Mouse (Mus musculus) forebrain, embryonic 15.5 days (tissue): Measurements from ENCODE around the gene Bpifb9a. TPM values are rescaled to one million over a fixed set of nuclear protein-coding genes. Genes with fewer than 3 reads are reported as not detected.
"Not testable (repeated sequence)": the region's sequence is repeated elsewhere in the genome, so short reads cannot be mapped to it uniquely, and the experiment has no call there.

Source experiments
- ATAC-seq: fragments of 200-750 bp; cut with Nextera tagmentation; replicated peaks from 2 replicates; pipeline ENCODE4 v1.8.0; 2017; ENCODE audit warnings: mild to moderate bottlenecking, moderate TSS enrichment, moderate library complexity
- H3K27ac ChIP-seq: fragments of 300-500 bp; sonication (generic); replicated peaks from 2 replicates; pipeline ENCODE4 v1.5.1; 2015; ENCODE audit warnings: mild to moderate bottlenecking, inconsistent platforms
- H3K27me3 ChIP-seq: fragments of 300-500 bp; sonication (generic); 2 replicates; pipeline ENCODE4 v1.6.1; 2015; ENCODE audit warnings: inconsistent platforms
- H3K36me3 ChIP-seq: fragments of 300-500 bp; sonication (generic); 2 replicates; pipeline ENCODE4 v1.6.1; 2015; ENCODE audit warnings: mild to moderate bottlenecking, inconsistent platforms
- H3K4me1 ChIP-seq: fragments of 300-500 bp; sonication (generic); 2 replicates; pipeline ENCODE4 v1.6.1; 2015; ENCODE audit warnings: inconsistent platforms
- H3K4me2 ChIP-seq: fragments of 300-500 bp; sonication (generic); replicated peaks from 2 replicates; pipeline ENCODE4 v1.6.1; 2015; ENCODE audit warnings: mild to moderate bottlenecking, inconsistent platforms
- H3K4me3 ChIP-seq: fragments of 300-500 bp; sonication (generic); 2 replicates; pipeline ENCODE4 v1.5.1; 2015; ENCODE audit warnings: mild to moderate bottlenecking, inconsistent platforms
- H3K9ac ChIP-seq: fragments of 300-500 bp; sonication (generic); replicated peaks from 2 replicates; pipeline ENCODE4 v1.6.1; 2015; ENCODE audit warnings: mild to moderate bottlenecking, inconsistent platforms
- H3K9me3 ChIP-seq: fragments of 300-500 bp; sonication (generic); 2 replicates; pipeline ENCODE4 v1.6.1; 2016; ENCODE audit warnings: inconsistent platforms
- WGBS: fragments of 180-500 bp; shearing (Covaris S2); methylation state at CpG from one replicate; pipeline ENCODE4 v1.1.7; 2015; ENCODE audit warnings: mixed read lengths; 5-methylcytosine and 5-hydroxymethylcytosine counted together
- polyA plus RNA-seq: library from polyadenylated mRNA; unstranded; fragments of >200 nt; fragmentation: Nextera tagmentation; extraction: Ambion mirVana; gene quantifications from 2 replicates; pipeline ENCODE4 v1.2.1, GENCODE M21; 2015

Bpifb9a gene
- polyA plus RNA-seq, 1 experiment from 2014 or later: not detected

- no peak overlapping the region for H3K9ac ChIP-seq
- H3K27me3 ChIP-seq: no peaks in the 10 kb centered on the region
- H3K4me3 ChIP-seq: no peak overlapping the region
- H3K9me3 ChIP-seq: no peaks in the 10 kb centered on the region
- H3K27ac ChIP-seq: no peak overlapping the region
- H3K4me1 ChIP-seq: no peaks in the 10 kb centered on the region
- no peaks in the 10 kb centered on the region for H3K36me3 ChIP-seq
- 80% methylated on average over 10 of the region's 10 CpGs for WGBS
- no peak overlapping the region for H3K4me2 ChIP-seq
- no peak for ATAC-seq
These were observed 14.2 kb upstream of the Bpifb9a start for GRCm38 (mm10) chr2:154243356-154244036.

GRCm38 (mm10) chr2:154245322-154245721 lies 12.3 kb upstream of the Bpifb9a start:
- Histone ChIP-seq H3K4me2 (no peak overlapping the region), H3K4me3 (no peak overlapping the region), H3K27me3 (no peaks in the 10 kb centered on the region), H3K9me3 (no peaks in the 10 kb centered on the region), H3K27ac (no peak overlapping the region), H3K4me1 (no peaks in the 10 kb centered on the region), H3K36me3 (no peaks in the 10 kb centered on the region), H3K9ac (no peak overlapping the region)
- no peak for ATAC-seq
- 91% methylated on average over 5 of the region's 5 CpGs for WGBS

DNA sequence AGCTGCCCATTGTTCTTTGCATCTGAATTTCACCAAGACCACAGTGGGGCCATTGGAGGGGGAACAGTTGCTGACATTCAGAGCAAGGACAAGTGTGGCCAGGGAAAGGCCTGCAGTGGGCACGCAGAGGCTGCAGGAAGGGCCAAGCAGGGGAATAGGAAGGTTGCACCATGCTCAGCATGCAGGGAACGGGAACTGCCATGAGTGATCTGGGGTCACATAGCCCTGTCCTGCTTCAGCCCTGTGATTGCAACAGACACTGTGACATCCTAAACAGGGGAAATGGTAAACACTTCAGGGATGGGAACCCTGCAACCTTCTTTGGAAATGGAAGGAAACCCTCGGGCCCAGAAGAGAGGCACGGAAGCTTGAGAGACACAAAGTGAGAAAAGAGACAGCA lies 2.4 kb upstream of the Bpifb9a start:
- not testable (repeated sequence) for ATAC-seq, H3K4me3 ChIP-seq, H3K4me2 ChIP-seq, H3K9me3 ChIP-seq, H3K36me3 ChIP-seq, H3K4me1 ChIP-seq, H3K9ac ChIP-seq, H3K27ac ChIP-seq, H3K27me3 ChIP-seq
- WGBS: 96% methylated on average over 2 of the region's 4 CpGs

DNA sequence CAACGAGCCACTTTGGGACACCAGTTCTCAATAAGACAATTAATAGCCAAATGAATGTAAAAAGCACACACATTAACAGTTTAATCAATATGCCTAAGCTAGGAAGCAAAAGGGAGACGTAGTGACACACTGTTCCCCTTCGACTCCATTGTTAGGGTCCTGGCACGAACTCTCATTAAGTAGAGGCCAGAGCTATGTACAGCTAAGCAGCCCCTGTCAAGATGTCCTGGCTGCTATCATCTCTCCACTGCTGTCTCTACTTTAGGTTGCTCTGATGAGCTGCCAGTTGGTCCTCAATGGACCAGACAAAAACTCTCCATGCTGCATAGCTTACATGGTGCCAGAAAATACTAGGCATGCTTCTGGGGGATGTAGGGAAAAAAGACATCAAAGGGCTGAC lies 1.9 kb upstream of the Bpifb9a start:
- H3K27ac ChIP-seq: no peak overlapping the region
- H3K4me2 ChIP-seq: no peak overlapping the region
- no peaks in the 10 kb centered on the region for H3K4me1 ChIP-seq
- H3K9me3 ChIP-seq: no peaks in the 10 kb centered on the region
- H3K27me3 ChIP-seq: no peaks in the 10 kb centered on the region
- no peak overlapping the region for H3K9ac ChIP-seq
- no peaks in the 10 kb centered on the region for H3K36me3 ChIP-seq
- 72% methylated on average over 4 of the region's 4 CpGs for WGBS
- ATAC-seq: no peak
- H3K4me3 ChIP-seq: no peak overlapping the region

GRCm38 (mm10) chr2:154264397-154264796 lies 6.7 kb downstream of the Bpifb9a start:
- H3K27ac ChIP-seq, H3K4me1 ChIP-seq, ATAC-seq, H3K9me3 ChIP-seq, H3K9ac ChIP-seq, H3K27me3 ChIP-seq, H3K36me3 ChIP-seq, H3K4me3 ChIP-seq, H3K4me2 ChIP-seq: not testable (repeated sequence)
- 80% methylated on average over 3 of the region's 3 CpGs for WGBS

DNA sequence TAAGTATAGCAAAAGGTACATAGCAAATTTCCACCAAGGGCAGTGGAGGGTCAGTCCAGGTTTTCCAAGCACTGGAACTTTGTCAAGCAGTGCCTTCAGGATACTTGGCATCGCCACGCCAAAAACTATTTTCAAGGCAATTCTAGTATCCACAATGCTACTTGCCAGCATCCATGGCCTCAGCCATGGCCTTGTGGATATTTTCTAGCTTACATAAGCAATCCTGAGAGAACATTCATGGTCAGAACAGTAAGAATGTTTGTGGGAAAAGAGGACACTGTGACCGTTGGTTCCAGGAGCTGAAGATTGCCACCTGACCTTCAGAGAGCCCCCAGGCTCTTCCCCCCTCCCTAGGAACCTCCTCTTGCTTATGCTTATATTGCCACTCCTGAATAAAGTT lies 34.2 kb downstream of the Bpifb9a start:
- H3K4me1 ChIP-seq, H3K9me3 ChIP-seq, H3K27ac ChIP-seq, H3K4me2 ChIP-seq, H3K36me3 ChIP-seq, H3K4me3 ChIP-seq, ATAC-seq, H3K27me3 ChIP-seq, H3K9ac ChIP-seq: not testable (repeated sequence)
- WGBS: 91% methylated on average over 3 of the region's 3 CpGs

DNA sequence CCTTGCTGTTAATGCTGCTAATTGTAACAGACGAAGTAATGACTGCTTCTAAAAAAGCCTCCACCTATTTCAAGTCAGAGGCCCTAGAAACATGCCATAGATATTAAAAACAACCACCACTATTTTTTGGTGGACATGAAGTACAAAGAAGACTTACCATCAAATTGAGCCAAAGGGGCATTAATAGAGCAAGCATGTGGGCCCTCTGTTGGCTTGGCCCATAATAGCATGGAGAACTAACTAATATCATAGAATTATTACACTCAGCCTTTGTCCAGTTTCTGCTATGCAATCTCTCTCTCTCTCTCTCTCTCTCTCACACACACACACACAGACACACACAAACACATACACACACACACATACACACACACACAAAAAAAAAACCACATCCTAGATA lies 35.2 kb downstream of the Bpifb9a start:
- H3K9me3 ChIP-seq: no peaks in the 10 kb centered on the region
- no peaks in the 10 kb centered on the region for H3K27me3 ChIP-seq
- no peaks in the 10 kb centered on the region for H3K4me1 ChIP-seq
- no peak overlapping the region for H3K4me3 ChIP-seq
- no peaks in the 10 kb centered on the region for H3K36me3 ChIP-seq
- 90% methylated on average over 1 of the region's 1 CpGs for WGBS
- H3K9ac ChIP-seq: no peak overlapping the region
- no peak for ATAC-seq
- H3K4me2 ChIP-seq: no peak overlapping the region
- no peak overlapping the region for H3K27ac ChIP-seq

DNA sequence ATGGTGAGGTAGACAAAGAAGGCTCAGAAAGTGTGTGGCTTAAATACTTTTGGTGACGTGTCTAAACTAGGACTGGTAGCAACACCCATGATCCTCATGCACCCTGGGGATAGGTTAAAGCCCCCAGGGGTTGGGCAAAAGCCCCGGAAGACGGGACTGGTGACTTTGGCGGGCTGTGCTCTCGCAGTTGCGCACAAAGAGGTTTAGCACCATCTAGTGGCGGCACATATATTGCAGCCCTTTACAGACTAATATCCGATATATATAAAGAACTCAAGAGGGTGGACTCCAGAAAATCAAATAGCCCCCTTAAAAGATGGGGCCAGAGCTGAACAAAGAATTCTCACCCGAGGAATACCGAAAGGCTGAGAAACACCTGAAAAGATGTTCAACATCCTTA lies 37.1 kb downstream of the Bpifb9a start:
- not testable (repeated sequence) for H3K9me3 ChIP-seq, ATAC-seq, H3K36me3 ChIP-seq, H3K4me3 ChIP-seq, H3K27ac ChIP-seq, H3K27me3 ChIP-seq, H3K9ac ChIP-seq, H3K4me2 ChIP-seq, H3K4me1 ChIP-seq
- WGBS: 2% methylated on average over 10 of the region's 10 CpGs

DNA sequence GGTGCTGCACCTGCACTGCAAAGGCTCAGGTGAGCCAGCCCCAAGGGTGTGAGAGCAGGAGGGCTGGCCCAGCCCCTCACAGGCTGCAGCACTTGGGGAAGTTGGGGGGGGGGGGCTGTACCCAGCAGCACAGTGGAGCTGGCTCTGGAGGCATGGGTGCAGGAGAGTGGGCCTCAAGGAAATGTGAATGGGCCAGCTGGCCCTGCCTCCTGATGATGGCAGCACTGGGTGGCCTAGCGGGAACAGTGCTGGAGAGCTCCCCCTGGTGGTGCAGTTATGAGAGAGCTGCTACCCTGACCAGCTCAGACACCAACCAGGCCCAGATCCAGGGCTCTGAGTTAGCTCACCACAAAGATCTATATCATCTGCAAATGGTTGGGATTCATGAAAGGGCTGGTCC lies 42.8 kb downstream of the Bpifb9a start:
- ATAC-seq: 0 out of 2 replicates have a peak, but pooled peaks have one; percentile 29
- no peaks in the 10 kb centered on the region for H3K27me3 ChIP-seq
- H3K4me3 ChIP-seq: no peak overlapping the region
- no peaks in the 10 kb centered on the region for H3K9me3 ChIP-seq
- H3K27ac ChIP-seq: no peak overlapping the region
- no peak overlapping the region for H3K4me2 ChIP-seq
- no peaks in the 10 kb centered on the region for H3K4me1 ChIP-seq
- no peak overlapping the region for H3K9ac ChIP-seq
- H3K36me3 ChIP-seq: no peaks in the 10 kb centered on the region
- 7% methylated on average over 1 of the region's 1 CpGs for WGBS

DNA sequence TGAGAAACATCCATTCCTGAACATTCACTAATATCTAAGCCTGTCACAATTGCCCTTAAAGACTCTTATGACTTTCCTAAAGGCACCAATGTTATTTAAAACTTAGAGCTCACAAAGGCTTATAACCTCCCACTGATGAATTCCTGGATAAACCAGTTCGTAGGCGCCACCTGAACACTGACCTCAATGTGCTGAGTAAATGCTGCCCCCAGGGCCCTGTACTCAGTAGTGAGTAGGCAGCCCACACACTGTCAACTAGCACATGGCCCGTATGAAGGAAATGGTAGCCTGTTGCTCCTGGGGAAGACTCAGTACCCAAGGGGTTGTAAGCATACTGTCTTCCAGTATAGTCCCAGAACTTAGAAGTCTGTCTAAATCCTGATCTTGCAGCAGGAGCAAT lies 44.1 kb downstream of the Bpifb9a start:
- Histone ChIP-seq H3K9ac (no peak overlapping the region), H3K4me3 (no peak overlapping the region), H3K27ac (no peak overlapping the region), H3K9me3 (no peaks in the 10 kb centered on the region), H3K4me1 (no peaks in the 10 kb centered on the region), H3K4me2 (no peak overlapping the region), H3K27me3 (no peaks in the 10 kb centered on the region), H3K36me3 (no peaks in the 10 kb centered on the region)
- WGBS: 83% methylated on average over 3 of the region's 3 CpGs
- no peak for ATAC-seq

DNA sequence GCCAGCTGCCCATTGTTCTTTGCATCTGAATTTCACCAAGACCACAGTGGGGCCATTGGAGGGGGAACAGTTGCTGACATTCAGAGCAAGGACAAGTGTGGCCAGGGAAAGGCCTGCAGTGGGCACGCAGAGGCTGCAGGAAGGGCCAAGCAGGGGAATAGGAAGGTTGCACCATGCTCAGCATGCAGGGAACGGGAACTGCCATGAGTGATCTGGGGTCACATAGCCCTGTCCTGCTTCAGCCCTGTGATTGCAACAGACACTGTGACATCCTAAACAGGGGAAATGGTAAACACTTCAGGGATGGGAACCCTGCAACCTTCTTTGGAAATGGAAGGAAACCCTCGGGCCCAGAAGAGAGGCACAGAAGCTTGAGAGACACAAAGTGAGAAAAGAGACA lies 47.0 kb downstream of the Bpifb9a start:
- H3K27ac ChIP-seq, H3K36me3 ChIP-seq, H3K27me3 ChIP-seq, H3K9ac ChIP-seq, ATAC-seq, H3K4me1 ChIP-seq, H3K4me3 ChIP-seq, H3K9me3 ChIP-seq, H3K4me2 ChIP-seq: not testable (repeated sequence)
- 86% methylated on average over 1 of the region's 3 CpGs for WGBS

GRCm38 (mm10) chr2:154306927-154307326 lies 49.3 kb downstream of the Bpifb9a start, which contains the start of gene Bpifb9b:
Gene Bpifb9b, plus strand, starts transcription at chr2:154307227.
- H3K4me2 ChIP-seq, H3K4me3 ChIP-seq, H3K9ac ChIP-seq, ATAC-seq, H3K27ac ChIP-seq, H3K36me3 ChIP-seq, H3K4me1 ChIP-seq, H3K9me3 ChIP-seq, H3K27me3 ChIP-seq: not testable (repeated sequence)
- WGBS: 84% methylated on average over 4 of the region's 4 CpGs

GRCm38 (mm10) chr2:154313771-154314170 lies 56.1 kb downstream of the Bpifb9a start:
- not testable (repeated sequence) for H3K27me3 ChIP-seq, H3K4me3 ChIP-seq, ATAC-seq, H3K4me1 ChIP-seq, H3K9ac ChIP-seq, H3K27ac ChIP-seq, H3K9me3 ChIP-seq, H3K36me3 ChIP-seq, H3K4me2 ChIP-seq
- 87% methylated on average over 5 of the region's 5 CpGs for WGBS
